Mouse (Mus musculus): ENCODE data around the gene Rela. TPM values are rescaled to one million over a fixed set of nuclear protein-coding genes. Genes with fewer than 3 reads are reported as not detected.

Rela gene
- polyA plus RNA-seq, 1 experiment from 2014 or later, result 42.6 TPM

GRCm38 (mm10) chr19:5632120-5632519, 5.2 kb upstream of the Rela start:
- H3K4me1 ChIP-seq (replicated peaks; ENCODE audit: insufficient read depth, low read length), result no peaks in the 10 kb centered on the region; the same call in 1 of the 2 replicates
- no peak for TF ChIP-seq CTCF (IDR thresholded peaks at IDR 0.05; ENCODE audit: low read depth)
- H3K4me2 ChIP-seq (ENCODE audit: low read length), result no peak overlapping the region
- ATAC-seq (replicated peaks; ENCODE audit: low FRiP score, low read depth) (no peak), DNase-seq (ENCODE audit: low spot score) (no peak)
- WGBS, result 81% methylated on average over 9 of the region's 9 CpGs
- no peak overlapping the region for H3K27ac ChIP-seq
- no peak overlapping the region for H3K4me3 ChIP-seq (replicated peaks; ENCODE audit: low read depth, low read length)
- H3K27me3 ChIP-seq (ENCODE audit: insufficient read depth, low read length), result no peaks in the 10 kb centered on the region
- no peaks in the 10 kb centered on the region for H3K36me3 ChIP-seq (ENCODE audit: insufficient read depth, low read length)
- H3K9ac ChIP-seq (ENCODE audit: low read depth, low read length), result no peak overlapping the region
- no peaks in the 10 kb centered on the region for H3K9me3 ChIP-seq (replicated peaks; ENCODE audit: low read length)

- TF ChIP-seq CTCF (IDR thresholded peaks at IDR 0.05; ENCODE audit: low read depth), result no peak
- 67% methylated on average over 7 of the region's 7 CpGs for WGBS
- Histone ChIP-seq H3K27ac (no peak overlapping the region), H3K4me1 (replicated peaks; ENCODE audit: insufficient read depth, low read length) (peaks cover 4% of the 10 kb centered on the region), H3K9ac (ENCODE audit: low read depth, low read length) (no peak overlapping the region), H3K4me2 (ENCODE audit: low read length) (peak overlapping the region; percentile 81; the same call in 1 of the 2 replicates), H3K9me3 (replicated peaks; ENCODE audit: low read length) (no peaks in the 10 kb centered on the region), H3K4me3 (replicated peaks; ENCODE audit: low read depth, low read length) (no peak overlapping the region), H3K36me3 (ENCODE audit: insufficient read depth, low read length) (peaks cover 10% of the 10 kb centered on the region; the same call in 1 of the 2 replicates), H3K27me3 (ENCODE audit: insufficient read depth, low read length) (no peaks in the 10 kb centered on the region)
- ATAC-seq (replicated peaks; ENCODE audit: low FRiP score, low read depth) (no peak), DNase-seq (ENCODE audit: low spot score) (no peak)
Observed at GRCm38 (mm10) chr19:5636036-5636570, 1.2 kb upstream of the Rela start.

GRCm38 (mm10) chr19:5636571-5637041, 677 bp upstream of the Rela start:
- peak overlapping the region; percentile 70 for H3K4me3 ChIP-seq (replicated peaks; ENCODE audit: low read depth, low read length)
- H3K9me3 ChIP-seq (replicated peaks; ENCODE audit: low read length), result no peaks in the 10 kb centered on the region
- DNase-seq (ENCODE audit: low spot score) (no peak), ATAC-seq (replicated peaks; ENCODE audit: low FRiP score, low read depth) (no peak)
- no peaks in the 10 kb centered on the region for H3K27me3 ChIP-seq (ENCODE audit: insufficient read depth, low read length)
- peaks cover 4% of the 10 kb centered on the region for H3K4me1 ChIP-seq (replicated peaks; ENCODE audit: insufficient read depth, low read length)
- 32% methylated on average over 12 of the region's 12 CpGs for WGBS
- H3K36me3 ChIP-seq (ENCODE audit: insufficient read depth, low read length), result peaks cover 15% of the 10 kb centered on the region
- peak overlapping the region; percentile 90 for H3K9ac ChIP-seq (ENCODE audit: low read depth, low read length)
- H3K4me2 ChIP-seq (ENCODE audit: low read length), result peak overlapping the region; percentile 81
- no peak for TF ChIP-seq CTCF (IDR thresholded peaks at IDR 0.05; ENCODE audit: low read depth)
- peak overlapping the region; percentile 87 for H3K27ac ChIP-seq

- Histone ChIP-seq H3K9me3 (replicated peaks; ENCODE audit: low read length) (no peaks in the 10 kb centered on the region), H3K27ac (no peak overlapping the region), H3K4me2 (ENCODE audit: low read length) (peak overlapping the region; percentile 81), H3K36me3 (ENCODE audit: insufficient read depth, low read length) (peaks cover 32% of the 10 kb centered on the region), H3K4me1 (replicated peaks; ENCODE audit: insufficient read depth, low read length) (peaks cover 4% of the 10 kb centered on the region), H3K27me3 (ENCODE audit: insufficient read depth, low read length) (no peaks in the 10 kb centered on the region), H3K9ac (ENCODE audit: low read depth, low read length) (peak overlapping the region; percentile 90), H3K4me3 (replicated peaks; ENCODE audit: low read depth, low read length) (peak overlapping the region; percentile 70; the same call in 1 of the 2 replicates)
- DNase-seq (ENCODE audit: low spot score) (no peak), ATAC-seq (replicated peaks; ENCODE audit: low FRiP score, low read depth) (no peak)
- WGBS, result 87% methylated on average over 18 of the region's 18 CpGs
- TF ChIP-seq CTCF (IDR thresholded peaks at IDR 0.05; ENCODE audit: low read depth), result no peak
Observed at GRCm38 (mm10) chr19:5638416-5639005, 1.2 kb downstream of the Rela start.

DNA sequence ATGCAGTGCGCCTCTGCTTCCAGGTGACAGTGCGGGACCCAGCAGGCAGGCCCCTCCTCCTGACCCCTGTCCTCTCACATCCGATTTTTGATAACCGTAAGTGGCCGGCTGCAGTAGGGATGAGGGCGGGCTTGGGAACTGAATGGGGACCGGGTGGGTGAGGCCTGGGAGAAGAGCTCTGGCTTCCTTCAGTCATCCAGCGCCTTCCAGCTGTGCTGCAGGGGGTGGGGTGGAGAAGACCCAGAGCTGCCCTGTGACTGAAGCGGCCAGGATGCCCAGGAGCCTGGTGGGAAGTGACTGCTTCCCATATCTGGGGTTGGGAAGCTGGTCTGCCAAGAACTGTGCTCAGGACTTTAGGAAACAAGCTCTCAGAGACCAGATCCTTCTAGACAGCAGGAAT, 3.1 kb downstream of the Rela start:
- 63% methylated on average over 9 of the region's 9 CpGs for WGBS
- Histone ChIP-seq H3K9me3 (replicated peaks; ENCODE audit: low read length) (no peaks in the 10 kb centered on the region), H3K27me3 (ENCODE audit: insufficient read depth, low read length) (no peaks in the 10 kb centered on the region), H3K4me2 (ENCODE audit: low read length) (no peak overlapping the region), H3K36me3 (ENCODE audit: insufficient read depth, low read length) (peaks cover 50% of the 10 kb centered on the region), H3K4me1 (replicated peaks; ENCODE audit: insufficient read depth, low read length) (peaks cover 4% of the 10 kb centered on the region), H3K9ac (ENCODE audit: low read depth, low read length) (no peak overlapping the region), H3K4me3 (replicated peaks; ENCODE audit: low read depth, low read length) (no peak overlapping the region), H3K27ac (no peak overlapping the region)
- TF ChIP-seq CTCF (IDR thresholded peaks at IDR 0.05; ENCODE audit: low read depth), result no peak
- ATAC-seq (replicated peaks; ENCODE audit: low FRiP score, low read depth), result no peak
- no peak for DNase-seq (ENCODE audit: low spot score)

GRCm38 (mm10) chr19:5641021-5641420, 3.7 kb downstream of the Rela start:
- Histone ChIP-seq H3K27ac (no peak overlapping the region), H3K4me2 (ENCODE audit: low read length) (no peak overlapping the region), H3K4me1 (replicated peaks; ENCODE audit: insufficient read depth, low read length) (peaks cover 4% of the 10 kb centered on the region), H3K4me3 (replicated peaks; ENCODE audit: low read depth, low read length) (no peak overlapping the region), H3K27me3 (ENCODE audit: insufficient read depth, low read length) (no peaks in the 10 kb centered on the region), H3K9ac (ENCODE audit: low read depth, low read length) (no peak overlapping the region), H3K36me3 (ENCODE audit: insufficient read depth, low read length) (peaks cover 56% of the 10 kb centered on the region), H3K9me3 (replicated peaks; ENCODE audit: low read length) (no peaks in the 10 kb centered on the region)
- 86% methylated on average over 17 of the region's 17 CpGs for WGBS
- no peak for TF ChIP-seq CTCF (IDR thresholded peaks at IDR 0.05; ENCODE audit: low read depth)
- DNase-seq (ENCODE audit: low spot score), result no peak
- ATAC-seq (replicated peaks; ENCODE audit: low FRiP score, low read depth), result no peak

All from kidney, postnatal 0 days (tissue).